Mouse (Mus musculus): Measurements from ENCODE around the gene Zfp260. TPM values are rescaled to one million over a fixed set of nuclear protein-coding genes. Genes with fewer than 3 reads are reported as not detected.
"Not testable (repeated sequence)": the region's sequence is repeated elsewhere in the genome, so short reads cannot be mapped to it uniquely, and the experiment has no call there.

The Zfp260 gene
- polyA plus RNA-seq, 1 experiment from 2014 or later: 112 TPM

DNA sequence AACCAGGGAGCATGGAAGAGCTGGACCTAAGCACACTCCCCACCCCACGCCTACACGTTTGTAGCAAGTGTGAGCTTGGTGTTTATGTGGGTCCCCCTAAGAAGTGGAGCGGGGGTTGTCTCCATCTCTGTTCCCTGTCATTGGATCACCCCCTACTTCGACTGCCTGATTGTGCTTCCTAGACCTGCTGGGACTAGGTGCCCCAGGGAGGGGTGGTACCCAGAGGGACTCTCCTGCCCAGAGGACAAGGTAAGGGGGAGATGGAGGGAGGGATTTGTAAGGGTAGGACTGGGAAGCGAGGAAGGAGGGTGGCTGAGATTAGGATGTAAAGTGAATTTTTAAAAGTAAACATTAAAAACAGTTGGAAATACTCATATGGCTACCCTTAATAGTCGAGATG is 5.2 kb upstream of the Zfp260 start:
- Histone ChIP-seq H3K4me2 (replicated peaks; ENCODE audit: low read depth, low read length) (peak overlapping the region; percentile 85), H3K9me3 (ENCODE audit: low read length) (no peaks in the 10 kb centered on the region), H3K4me1 (ENCODE audit: insufficient read depth, low read length) (peaks cover 24% of the 10 kb centered on the region), H3K9ac (replicated peaks; ENCODE audit: low read length) (peak overlapping the region; percentile 82), H3K27me3 (ENCODE audit: insufficient read depth, low read length) (no peaks in the 10 kb centered on the region), H3K27ac (ENCODE audit: low read length) (no peak overlapping the region), H3K36me3 (ENCODE audit: insufficient read depth, low read length) (peaks cover 15% of the 10 kb centered on the region), H3K4me3 (ENCODE audit: low read length) (peak overlapping the region; percentile 80)
- WGBS: 11% methylated on average over 6 of the region's 6 CpGs
- no peak for ATAC-seq (ENCODE audit: low FRiP score, low TSS enrichment)

DNA sequence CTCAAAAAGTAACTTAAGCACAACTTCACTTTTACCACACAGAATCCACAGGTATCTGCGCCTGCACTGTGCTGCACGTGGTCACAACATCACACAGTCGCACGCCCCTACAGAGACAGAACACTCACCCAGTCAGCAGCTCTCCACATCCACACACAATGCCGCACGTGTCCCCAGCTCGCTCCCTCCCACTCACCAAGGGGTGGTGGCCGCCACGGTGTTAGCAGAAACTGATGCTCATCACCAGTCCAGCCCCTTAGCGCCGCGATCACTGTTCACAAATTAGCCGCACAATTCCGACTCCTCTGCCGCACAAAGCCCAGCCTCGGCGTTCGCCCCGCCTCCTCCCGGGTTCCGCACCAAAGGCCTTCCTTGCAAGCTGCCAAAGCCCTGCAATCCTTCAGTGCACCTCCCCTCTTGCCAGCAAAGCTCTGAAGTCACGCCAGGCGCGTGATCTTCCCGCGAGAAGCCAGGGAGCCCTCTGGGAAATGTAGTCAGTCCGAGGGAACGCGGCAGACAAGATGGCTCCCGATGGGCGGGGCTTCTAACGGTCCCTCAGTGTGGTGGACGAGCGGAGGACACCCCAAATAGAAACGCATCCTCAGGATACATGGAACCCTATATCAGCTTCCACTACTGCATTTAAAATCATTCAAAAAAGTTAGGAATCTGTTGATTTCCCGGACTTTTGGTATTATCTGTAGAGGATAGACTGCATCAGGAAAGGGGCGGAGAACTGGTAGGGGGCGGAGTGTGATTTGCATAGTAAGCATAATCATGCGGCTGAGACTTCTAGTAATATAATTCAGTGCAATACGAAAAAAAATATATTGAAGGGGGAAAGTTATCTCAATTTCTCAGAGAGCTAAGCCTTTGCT is 4.2 kb upstream of the Zfp260 start, which contains the start of the genes Gm26920 and Zfp566:
Gm26920 (minus strand) TSS at position 319 of the 878 bp plus-strand sequence.
Zfp566 (minus strand) TSS at position 436 of the 878 bp plus-strand sequence.
- H3K27me3 ChIP-seq (ENCODE audit: insufficient read depth, low read length): no peaks in the 10 kb centered on the region
- H3K9me3 ChIP-seq (ENCODE audit: low read length): no peaks in the 10 kb centered on the region
- WGBS: under 1% methylated on average over 40 of the region's 40 CpGs
- H3K27ac ChIP-seq (ENCODE audit: low read length): peak within 1 kb of the TSS; percentile 82
- peaks cover 9% of the 10 kb centered on the region for H3K36me3 ChIP-seq (ENCODE audit: insufficient read depth, low read length)
- H3K4me2 ChIP-seq (replicated peaks; ENCODE audit: low read depth, low read length): peak within 1 kb of the TSS; percentile 85
- peak; percentile 91 for ATAC-seq (ENCODE audit: low FRiP score, low TSS enrichment)
- H3K4me1 ChIP-seq (ENCODE audit: insufficient read depth, low read length): peaks cover 24% of the 10 kb centered on the region
- peak within 1 kb of the TSS; percentile 80 for H3K4me3 ChIP-seq (ENCODE audit: low read length)
- peak within 1 kb of the TSS; percentile 82 for H3K9ac ChIP-seq (replicated peaks; ENCODE audit: low read length)

DNA sequence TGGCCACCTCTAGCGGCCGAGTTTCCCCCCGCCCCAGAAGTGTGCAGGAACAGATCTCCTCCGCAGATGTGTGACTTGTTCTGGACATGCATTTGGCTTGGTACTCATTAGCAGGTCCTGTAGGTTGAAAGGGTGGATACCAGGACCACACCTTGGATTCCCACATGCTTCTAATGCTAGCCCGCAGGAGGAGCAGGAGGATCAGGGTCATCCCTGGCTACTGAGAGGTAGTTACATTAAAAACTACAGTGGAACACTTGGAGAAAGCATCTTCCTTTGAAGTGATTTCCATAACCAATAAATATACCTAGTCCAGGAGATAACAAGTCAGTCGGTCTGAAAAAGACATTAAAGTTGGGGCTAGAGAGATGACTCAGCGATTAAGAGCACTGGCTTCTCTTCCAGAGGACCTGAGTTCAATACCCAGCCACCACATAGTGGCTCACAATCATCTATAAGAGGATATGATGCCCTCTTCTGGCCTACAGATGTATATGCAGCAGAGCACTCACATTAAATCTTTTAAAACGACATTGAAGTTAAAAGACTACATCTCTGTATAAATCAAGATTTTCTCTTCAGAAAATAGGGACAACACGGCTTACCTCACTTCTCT is 3.5 kb upstream of the Zfp260 start:
- Histone ChIP-seq H3K4me1 (ENCODE audit: insufficient read depth, low read length) (peaks cover 28% of the 10 kb centered on the region), H3K4me3 (ENCODE audit: low read length) (peak overlapping the region; percentile 80), H3K9me3 (ENCODE audit: low read length) (no peaks in the 10 kb centered on the region), H3K36me3 (ENCODE audit: insufficient read depth, low read length) (peaks cover 3% of the 10 kb centered on the region; the same call in 1 of the 2 replicates), H3K9ac (replicated peaks; ENCODE audit: low read length) (peak overlapping the region; percentile 39; the same call in 1 of the 2 replicates), H3K27me3 (ENCODE audit: insufficient read depth, low read length) (no peaks in the 10 kb centered on the region), H3K27ac (ENCODE audit: low read length) (peak overlapping the region; percentile 57; the same call in 1 of the 2 replicates), H3K4me2 (replicated peaks; ENCODE audit: low read depth, low read length) (peak overlapping the region; percentile 85)
- WGBS: 5% methylated on average over 9 of the region's 9 CpGs
- ATAC-seq (ENCODE audit: low FRiP score, low TSS enrichment): no peak

DNA sequence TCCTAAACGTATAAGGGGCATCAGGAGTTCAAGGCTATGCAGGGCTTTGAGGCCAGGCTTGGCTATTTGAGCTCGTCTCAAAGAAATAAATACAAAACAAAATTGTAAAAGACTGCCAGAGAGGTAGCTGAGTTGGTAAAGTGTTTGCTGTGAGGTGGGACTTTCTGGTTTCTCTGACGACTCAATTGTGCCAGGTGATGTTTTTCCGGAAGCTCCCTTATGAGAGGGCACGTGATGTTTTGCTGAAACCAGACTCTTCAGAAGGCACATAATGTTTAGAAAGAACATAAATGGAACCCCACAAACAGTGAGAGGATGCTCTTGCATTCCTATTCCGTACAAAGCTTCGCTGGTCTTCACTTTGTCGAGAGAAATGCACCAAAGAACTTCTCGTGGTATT is 1.9 kb upstream of the Zfp260 start:
- 82% methylated on average over 9 of the region's 9 CpGs for WGBS
- H3K27ac ChIP-seq (ENCODE audit: low read length): no peak overlapping the region
- H3K9me3 ChIP-seq (ENCODE audit: low read length): no peaks in the 10 kb centered on the region
- no peak overlapping the region for H3K4me2 ChIP-seq (replicated peaks; ENCODE audit: low read depth, low read length)
- H3K4me1 ChIP-seq (ENCODE audit: insufficient read depth, low read length): peaks cover 31% of the 10 kb centered on the region
- no peaks in the 10 kb centered on the region for H3K27me3 ChIP-seq (ENCODE audit: insufficient read depth, low read length)
- H3K4me3 ChIP-seq (ENCODE audit: low read length): no peak overlapping the region
- H3K9ac ChIP-seq (replicated peaks; ENCODE audit: low read length): no peak overlapping the region
- no peak for ATAC-seq (ENCODE audit: low FRiP score, low TSS enrichment)
- peaks cover 6% of the 10 kb centered on the region; the same call in 1 of the 2 replicates for H3K36me3 ChIP-seq (ENCODE audit: insufficient read depth, low read length)

DNA sequence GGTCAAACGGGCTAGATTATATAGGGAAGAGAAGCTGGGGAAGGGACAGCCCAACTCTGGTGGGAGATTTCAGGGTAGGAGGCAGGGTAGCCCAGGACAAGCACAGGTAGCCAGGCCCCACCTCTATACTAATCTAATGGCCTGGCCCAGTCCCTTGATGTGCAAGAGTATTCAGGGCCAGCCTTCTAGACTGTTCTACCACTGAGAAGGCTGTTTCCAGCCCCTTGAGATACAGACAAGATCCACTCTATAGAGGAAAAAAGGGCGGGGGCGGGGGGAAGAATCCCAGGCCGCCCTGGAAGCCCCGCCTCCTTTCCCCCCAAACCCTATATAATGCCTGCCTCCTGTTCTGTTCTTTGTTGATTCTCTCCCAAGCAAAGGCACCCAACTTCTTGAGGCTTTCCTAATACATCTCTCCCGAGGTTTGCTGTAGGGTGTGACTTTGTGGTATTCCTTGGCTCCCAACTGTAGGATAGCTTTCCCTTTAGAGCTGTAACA is 610 bp upstream of the Zfp260 start:
- ATAC-seq (ENCODE audit: low FRiP score, low TSS enrichment): no peak
- H3K27me3 ChIP-seq (ENCODE audit: insufficient read depth, low read length): no peaks in the 10 kb centered on the region
- H3K4me3 ChIP-seq (ENCODE audit: low read length): peak overlapping the region; percentile 61
- H3K4me2 ChIP-seq (replicated peaks; ENCODE audit: low read depth, low read length): peak overlapping the region; percentile 56
- peaks cover 16% of the 10 kb centered on the region for H3K36me3 ChIP-seq (ENCODE audit: insufficient read depth, low read length)
- WGBS: 77% methylated on average over 6 of the region's 6 CpGs
- peak overlapping the region; percentile 97; the same call in 1 of the 2 replicates for H3K27ac ChIP-seq (ENCODE audit: low read length)
- peak overlapping the region; percentile 81 for H3K9ac ChIP-seq (replicated peaks; ENCODE audit: low read length)
- no peaks in the 10 kb centered on the region for H3K9me3 ChIP-seq (ENCODE audit: low read length)
- H3K4me1 ChIP-seq (ENCODE audit: insufficient read depth, low read length): peaks cover 18% of the 10 kb centered on the region

DNA sequence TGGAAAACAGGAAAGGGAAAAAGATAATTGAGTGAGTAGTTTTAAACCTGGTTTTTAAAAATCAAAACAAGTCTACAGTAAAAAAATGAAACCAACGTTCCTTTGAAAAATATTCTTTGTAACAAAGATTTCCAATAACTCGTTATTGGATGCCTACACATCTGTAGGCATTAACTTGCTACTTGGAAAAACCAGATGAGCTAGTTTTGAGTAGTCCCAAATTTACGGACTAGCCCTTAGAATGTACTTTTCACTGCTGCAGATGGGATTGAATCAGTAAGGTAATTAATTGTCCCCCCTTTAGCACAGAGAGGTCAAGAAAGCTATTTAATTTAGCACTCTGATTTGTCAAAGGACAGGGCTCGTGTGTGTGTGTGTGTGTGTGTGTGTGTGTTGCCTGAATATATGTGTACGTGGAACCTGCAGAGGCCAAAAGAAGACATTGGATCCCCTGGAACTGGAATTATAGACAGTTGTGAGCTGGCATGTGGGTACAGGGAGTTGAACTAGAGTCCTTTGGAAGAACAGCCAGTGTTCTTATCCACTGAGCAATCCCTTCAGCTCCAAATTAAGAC is 1.1 kb downstream of the Zfp260 start:
- H3K36me3 ChIP-seq (ENCODE audit: insufficient read depth, low read length): peaks cover 32% of the 10 kb centered on the region
- WGBS: 4% methylated on average over 5 of the region's 5 CpGs
- no peak overlapping the region for H3K27ac ChIP-seq (ENCODE audit: low read length)
- peak overlapping the region; percentile 83 for H3K4me2 ChIP-seq (replicated peaks; ENCODE audit: low read depth, low read length)
- no peaks in the 10 kb centered on the region for H3K27me3 ChIP-seq (ENCODE audit: insufficient read depth, low read length)
- H3K9ac ChIP-seq (replicated peaks; ENCODE audit: low read length): peak overlapping the region; percentile 81
- no peaks in the 10 kb centered on the region; the same call in 1 of the 2 replicates for H3K9me3 ChIP-seq (ENCODE audit: low read length)
- H3K4me1 ChIP-seq (ENCODE audit: insufficient read depth, low read length): peaks cover 13% of the 10 kb centered on the region
- no peak for ATAC-seq (ENCODE audit: low FRiP score, low TSS enrichment)
- peak overlapping the region; percentile 61 for H3K4me3 ChIP-seq (ENCODE audit: low read length)

DNA sequence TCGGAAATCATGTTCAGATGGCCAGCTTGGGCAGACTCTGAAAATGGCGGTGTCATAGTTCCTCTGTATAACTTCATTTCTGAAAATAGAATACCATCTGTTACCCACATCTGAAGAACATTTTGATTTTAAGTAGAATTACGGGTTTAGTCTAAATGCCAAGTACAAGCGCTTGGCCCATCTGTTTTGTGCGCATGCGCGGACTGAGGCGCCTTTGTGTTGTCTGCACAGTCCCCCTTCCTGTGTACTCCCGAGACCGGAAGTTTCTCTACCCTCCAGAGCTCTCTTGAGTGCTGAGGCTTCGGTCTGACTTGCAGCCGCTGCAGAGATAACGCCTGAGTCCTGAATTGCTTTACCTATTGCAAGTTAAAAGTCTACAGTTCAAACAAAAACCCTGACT is 4.7 kb downstream of the Zfp260 start:
- no peak for ATAC-seq (ENCODE audit: low FRiP score, low TSS enrichment)
- Histone ChIP-seq H3K4me3 (ENCODE audit: low read length) (no peak overlapping the region), H3K9ac (replicated peaks; ENCODE audit: low read length) (no peak overlapping the region), H3K4me1 (ENCODE audit: insufficient read depth, low read length) (peaks cover 9% of the 10 kb centered on the region), H3K9me3 (ENCODE audit: low read length) (peaks cover 19% of the 10 kb centered on the region), H3K36me3 (ENCODE audit: insufficient read depth, low read length) (peaks cover 64% of the 10 kb centered on the region), H3K4me2 (replicated peaks; ENCODE audit: low read depth, low read length) (no peak overlapping the region), H3K27me3 (ENCODE audit: insufficient read depth, low read length) (no peaks in the 10 kb centered on the region), H3K27ac (ENCODE audit: low read length) (no peak overlapping the region)
- WGBS: 95% methylated on average over 13 of the region's 13 CpGs

DNA sequence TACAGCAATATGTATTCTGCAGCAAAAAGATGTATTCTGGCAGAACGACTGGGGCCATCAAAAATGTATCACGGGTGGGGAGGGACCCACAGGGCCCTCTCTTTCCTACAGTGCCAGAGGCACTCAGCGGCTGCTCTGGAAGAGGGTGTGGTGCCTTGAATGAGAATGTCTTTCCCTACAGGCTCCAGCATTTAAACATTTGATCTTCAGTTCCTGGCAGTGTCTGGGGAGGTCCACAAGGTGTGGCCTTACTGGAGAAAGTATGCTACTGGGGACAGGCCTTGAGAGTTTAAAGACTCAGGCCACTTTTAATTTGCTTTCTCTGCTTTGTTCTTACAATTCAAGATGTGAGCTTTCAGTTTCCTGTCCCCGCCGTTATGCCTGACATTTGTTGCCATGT is 21.5 kb downstream of the Zfp260 start:
- Histone ChIP-seq H3K4me1 (ENCODE audit: insufficient read depth, low read length) (0 out of 2 replicates have a peak, but pooled peaks cover 1% of the 10 kb centered on the region), H3K9me3 (ENCODE audit: low read length) (peaks cover 17% of the 10 kb centered on the region), H3K4me3 (ENCODE audit: low read length) (no peak overlapping the region), H3K4me2 (replicated peaks; ENCODE audit: low read depth, low read length) (no peak overlapping the region), H3K27ac (ENCODE audit: low read length) (no peak overlapping the region), H3K27me3 (ENCODE audit: insufficient read depth, low read length) (no peaks in the 10 kb centered on the region), H3K36me3 (ENCODE audit: insufficient read depth, low read length) (0 out of 2 replicates have a peak, but pooled peaks cover 2% of the 10 kb centered on the region), H3K9ac (replicated peaks; ENCODE audit: low read length) (no peak overlapping the region)
- no peak for ATAC-seq (ENCODE audit: low FRiP score, low TSS enrichment)
- 94% methylated on average over 5 of the region's 5 CpGs for WGBS

DNA sequence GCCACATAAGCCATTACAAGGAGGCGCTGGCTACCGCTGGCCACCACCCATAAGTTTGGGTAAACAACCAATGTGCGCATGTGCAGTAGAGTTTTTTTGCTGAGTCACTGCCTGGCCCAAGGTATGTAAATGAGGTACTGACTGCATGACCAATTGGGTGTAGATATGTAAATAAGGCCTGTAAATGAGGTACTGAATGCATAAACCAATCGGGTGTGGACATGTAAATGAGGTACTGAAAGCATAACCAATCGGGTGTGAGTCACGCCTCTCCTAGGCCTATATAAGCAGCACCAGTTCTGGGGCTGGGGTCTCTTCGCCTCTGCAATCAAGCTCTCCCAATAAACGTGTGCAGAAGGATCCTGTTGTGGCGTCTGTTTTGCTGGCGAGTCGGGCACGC is 23.4 kb downstream of the Zfp260 start:
- 93% methylated on average over 12 of the region's 12 CpGs for WGBS
- not testable (repeated sequence) for H3K4me2 ChIP-seq (replicated peaks; ENCODE audit: low read depth, low read length); H3K4me1 ChIP-seq (ENCODE audit: insufficient read depth, low read length); H3K4me3 ChIP-seq (ENCODE audit: low read length); H3K9ac ChIP-seq (replicated peaks; ENCODE audit: low read length); H3K27me3 ChIP-seq (ENCODE audit: insufficient read depth, low read length); ATAC-seq (ENCODE audit: low FRiP score, low TSS enrichment); H3K27ac ChIP-seq (ENCODE audit: low read length); H3K36me3 ChIP-seq (ENCODE audit: insufficient read depth, low read length)
- peaks cover 17% of the 10 kb centered on the region for H3K9me3 ChIP-seq (ENCODE audit: low read length)

All from kidney, embryonic 16.5 days (tissue).